Comparison of ENCODE assay signal across 9 mouse cellular contexts in the genomic region with DNA sequence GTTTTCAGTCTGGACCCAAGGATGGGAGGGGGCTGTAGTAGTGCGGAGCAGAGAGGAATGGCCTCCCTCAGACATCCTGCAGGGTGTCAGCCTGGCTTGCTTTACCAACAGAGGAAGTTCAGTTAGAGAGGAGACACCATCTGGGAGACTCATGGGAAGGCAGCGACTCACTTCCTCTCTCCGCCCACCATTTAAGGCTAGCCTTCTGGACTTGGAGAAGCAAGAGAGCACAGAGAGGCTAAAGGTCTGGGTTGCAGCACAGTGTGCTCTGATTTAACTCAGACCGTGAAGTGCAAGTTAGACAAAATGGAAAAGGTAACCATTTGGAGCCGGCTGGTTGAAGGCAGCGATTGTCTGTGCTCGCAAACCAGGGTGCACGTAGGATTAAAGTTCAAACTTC. TPM values are rescaled to one million over a fixed set of nuclear protein-coding genes. Genes with fewer than 3 reads are reported as not detected.
DNase-seq lines count a peak whose midpoint lies in the region; ATAC-seq and TF ChIP-seq lines count a peak whose summit lies in the region.
"Had no signal": no experiment of that assay in that cellular context is flagged by ENCODE, and none has a peak within 500 bp of the region (broad histone marks: within the 10 kb centered on the region; RNA-seq: fewer than 3 reads in every experiment).

No protein-coding gene starts in this region.

- TF ChIP-seq EP300 in heart, postnatal 0 days (IDR thresholded peaks at IDR 0.05; ENCODE audit: low read depth) = no peak

- H3K27ac ChIP-seq in heart, postnatal 0 days (ENCODE audit: low read depth) = peak overlapping the region; percentile 47
- peak overlapping the region; percentile 95 for H3K27ac ChIP-seq in liver, embryonic 11.5 days (ENCODE audit: low read depth, low read length)
- H3K27ac ChIP-seq: macrophage had no signal

- peaks cover 11% of the 10 kb centered on the region; the same call in 1 of the 2 replicates for H3K27me3 ChIP-seq in E14TG2a.4 (ENCODE audit: insufficient read depth, low read length)
- no peaks in the 10 kb centered on the region for H3K27me3 ChIP-seq in heart, postnatal 0 days (ENCODE audit: control insufficient read depth, insufficient read depth, low read length)
- H3K27me3 ChIP-seq in liver, embryonic 11.5 days (replicated peaks; ENCODE audit: control insufficient read depth, insufficient read depth, low read length) = peaks cover 5% of the 10 kb centered on the region; the same call in 1 of the 2 replicates

- H3K4me2 ChIP-seq in heart, postnatal 0 days (ENCODE audit: low read depth, low read length) = no peak overlapping the region
- peak overlapping the region; percentile 88 for H3K4me2 ChIP-seq in liver, embryonic 11.5 days

- H3K9me3 ChIP-seq in E14TG2a.4 (ENCODE audit: low read length) = no peaks in the 10 kb centered on the region
- no peaks in the 10 kb centered on the region for H3K9me3 ChIP-seq in heart, postnatal 0 days (replicated peaks; ENCODE audit: control insufficient read depth, low read length)
- no peaks in the 10 kb centered on the region for H3K9me3 ChIP-seq in liver, embryonic 11.5 days (ENCODE audit: control insufficient read depth, low read length)

- TF ChIP-seq CTCF in E14TG2a.4 (conservative IDR thresholded peaks at IDR 0.05; ENCODE audit: low read length) = no peak
- no peak for TF ChIP-seq CTCF in heart, postnatal 0 days (IDR thresholded peaks at IDR 0.05; ENCODE audit: low read depth)

- H3K4me1 ChIP-seq in E14TG2a.4 (replicated peaks; ENCODE audit: low read depth, low read length) = peaks cover 91% of the 10 kb centered on the region
- peaks cover 64% of the 10 kb centered on the region for H3K4me1 ChIP-seq in heart, postnatal 0 days (ENCODE audit: control insufficient read depth, insufficient read depth)
- peaks cover 77% of the 10 kb centered on the region for H3K4me1 ChIP-seq in liver, embryonic 11.5 days (replicated peaks; ENCODE audit: control insufficient read depth, insufficient read depth, low read length)

- H3K36me3 ChIP-seq in E14TG2a.4 (ENCODE audit: insufficient read depth, low read length) = no peaks in the 10 kb centered on the region
- H3K36me3 ChIP-seq in heart, postnatal 0 days (replicated peaks; ENCODE audit: control insufficient read depth, insufficient read depth, low read length) = peaks cover 12% of the 10 kb centered on the region
- H3K36me3 ChIP-seq in liver, embryonic 11.5 days (ENCODE audit: control insufficient read depth, insufficient read depth, low read length) = no peaks in the 10 kb centered on the region

- WGBS in heart, postnatal 0 days = 70% methylated on average over 8 of the region's 8 CpGs
- 49% methylated on average over 8 of the region's 8 CpGs for whole genome bisulfite sequencing in liver, embryonic 11.5 days

- H3K4me3 ChIP-seq in E14TG2a.4 (replicated peaks; ENCODE audit: low read length) = 0 out of 2 replicates have a peak overlapping the region, but pooled peaks have one; percentile 4
- no peak overlapping the region for H3K4me3 ChIP-seq in heart, postnatal 0 days (ENCODE audit: low read depth, low read length)
- peak overlapping the region; percentile 36 for H3K4me3 ChIP-seq in liver, embryonic 11.5 days (ENCODE audit: low read depth, low read length)

- ATAC-seq in heart, postnatal 0 days (ENCODE audit: insufficient read depth, low read depth) = no peak
- no peak; the same call in 1 of the 2 replicates for ATAC-seq in liver, embryonic 11.5 days (replicated peaks; ENCODE audit: low FRiP score)

- DNase-seq in NIH3T3 (ENCODE audit: low read depth) = peak; percentile 53
- DNase-seq in heart, postnatal 0 days (ENCODE audit: low spot score) = peak; percentile 67
- DNase-seq in liver, embryonic 11.5 days (ENCODE audit: low spot score) = no peak
- no peak for DNase-seq in spleen, adult 12 weeks (ENCODE audit: low spot score)
- DNase-seq in ovary, postnatal 36 days (ENCODE audit: low spot score) = no peak
- no peak for DNase-seq in frontal cortex, postnatal 36 days (ENCODE audit: low spot score in 2 of 2)
- no peak for DNase-seq in frontal cortex, postnatal 25 days (ENCODE audit: low spot score in 2 of 2)

- no peak overlapping the region for H3K9ac ChIP-seq in heart, postnatal 0 days (replicated peaks; ENCODE audit: low read depth, low read length)
- peak overlapping the region; percentile 52 for H3K9ac ChIP-seq in liver, embryonic 11.5 days (ENCODE audit: low read depth, low read length)

RNA-seq across cellular contexts. Expression of a gene that starts 5.3 kb away (rescaled TPM):
- total RNA-seq in heart, postnatal 0 days (2014; rRNA removed; ENCODE audit: low replicate concordance) = 195 TPM in 2 replicates
- polyA plus RNA-seq in heart, postnatal 0 days (2015; fragmentation: Nextera tagmentation; extraction: Ambion mirVana) = 282 and 284 TPM in 2 replicates
- polyA plus RNA-seq in liver, embryonic 11.5 days (2014; fragmentation: Nextera tagmentation; extraction: Ambion mirVana) = 200 and 221 TPM in 2 replicates

Comparison
In these comparisons a context has a peak if more than half of its experiments do, and no peak if none do; other contexts are left out.
1. DNase-seq: peak in NIH3T3 (single experiment) and heart, postnatal 0 days (single experiment); none in liver, embryonic 11.5 days (single experiment), spleen, adult 12 weeks (single experiment), ovary, postnatal 36 days (single experiment), frontal cortex, postnatal 36 days (0 of 2) and frontal cortex, postnatal 25 days (0 of 2).